Mouse (Mus musculus): ENCODE results near the gene Id4. TPM values are rescaled to one million over a fixed set of nuclear protein-coding genes. Genes with fewer than 3 reads are reported as not detected.

The Id4 gene
- polyA plus RNA-seq (2021; fragmentation: Nextera tagmentation) = 8.9 and 9.3 TPM in 2 replicates
- long read RNA-seq, experiment 1, transcript Id4-201 (3 exons, 3,849 nt) = major isoform, 10 of 38 reads
- long read RNA-seq, experiment 1, partial matches to known transcripts = 3 of 38 reads
- long read RNA-seq, experiment 1, other reads (novel, unspliced or antisense) = 25 of 38 reads
- long read RNA-seq, experiment 2, transcript Id4-201 (3 exons, 3,849 nt) = major isoform, 183 of 198 reads
- long read RNA-seq, experiment 2, partial matches to known transcripts = 5 of 198 reads
- long read RNA-seq, experiment 2, other reads (novel, unspliced or antisense) = 10 of 198 reads

GRCm38 (mm10) chr13:48260690-48261278, at the start of gene Id4:
Id4 (plus strand) TSS chr13:48261228.

Measured in layer of hippocampus, adult 6 months (tissue).